Mouse (Mus musculus) olfactory bulb, adult 2 months (tissue): ENCODE results near the gene Kpna3.

Experiments
- CTCF ChIP-seq: fragments of 200-500 bp; IDR thresholded peaks from 2 replicates; pipeline ENCODE4 v1.5.1; 2012; ENCODE audit warnings: low read depth, mild to moderate bottlenecking, low read length, moderate library complexity; ENCODE audit not compliant: insufficient read depth
- POLR2A ChIP-seq: fragments of 200-500 bp; IDR thresholded peaks from 2 replicates; pipeline ENCODE4 v1.6.1; 2012; ENCODE audit warnings: mild to moderate bottlenecking, low read depth, low read length, moderate library complexity; ENCODE audit not compliant: insufficient read depth

DNA sequence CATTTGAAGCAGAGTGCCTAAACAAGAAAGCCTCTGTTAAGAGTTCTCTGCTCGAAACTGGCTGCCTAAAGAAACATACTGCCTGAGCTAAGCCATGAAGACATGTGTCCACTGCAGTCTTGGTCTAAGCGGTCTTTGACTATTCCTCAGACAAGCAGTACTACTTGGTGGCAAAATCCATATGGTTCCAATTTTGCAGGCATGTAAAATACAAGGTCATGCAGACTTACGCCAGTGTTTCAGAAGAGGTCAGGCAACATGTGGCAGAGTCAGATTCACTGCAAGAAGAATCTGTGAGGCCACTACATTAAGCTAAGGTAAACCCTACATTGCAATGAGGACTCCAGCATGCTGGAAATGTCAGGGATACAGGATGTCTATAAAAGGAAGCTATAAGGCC is 34.7 kb downstream of the Kpna3 start:
- TF ChIP-seq POLR2A = no peak
- TF ChIP-seq CTCF = no peak
